Mouse (Mus musculus) hindbrain, embryonic 14.5 days (tissue): Measurements from ENCODE around the gene Pklr. TPM values are rescaled to one million over a fixed set of nuclear protein-coding genes. Genes with fewer than 3 reads are reported as not detected.

Experiments
- ATAC-seq: fragments of 200-750 bp; cut with Nextera tagmentation; 2 replicates; pipeline ENCODE4 v1.8.0; 2017; ENCODE audit warnings: moderate number of reproducible peaks, mild to moderate bottlenecking, moderate TSS enrichment, moderate library complexity; ENCODE audit not compliant: low FRiP score
- DNase-seq: peaks from one replicate; pipeline ENCODE4 v3.0.0-alpha.2; 2015; ENCODE audit warnings: low spot score
- H3K27ac ChIP-seq: fragments of 300-500 bp; sonication (generic); 2 replicates; pipeline ENCODE4 v1.5.1; 2014; ENCODE audit warnings: mild to moderate bottlenecking, moderate library complexity
- H3K27me3 ChIP-seq: fragments of 300-500 bp; sonication (generic); 2 replicates; pipeline ENCODE4 v1.6.1; 2014; ENCODE audit warnings: mild to moderate bottlenecking, low read length, mixed read lengths; ENCODE audit not compliant: control insufficient read depth, insufficient read depth
- H3K36me3 ChIP-seq: fragments of 300-500 bp; sonication (generic); replicated peaks from 2 replicates; pipeline ENCODE4 v1.6.1; 2014; ENCODE audit not compliant: control insufficient read depth, insufficient read depth
- H3K4me1 ChIP-seq: fragments of 300-500 bp; sonication (generic); replicated peaks from 2 replicates; pipeline ENCODE4 v1.6.1; 2014; ENCODE audit warnings: antibody characterized with exemption, low read length, mixed read lengths; ENCODE audit not compliant: control insufficient read depth, insufficient read depth
- H3K4me2 ChIP-seq: fragments of 300-500 bp; sonication (generic); replicated peaks from 2 replicates; pipeline ENCODE4 v1.6.1; 2014; ENCODE audit warnings: mild to moderate bottlenecking, moderate library complexity
- H3K4me3 ChIP-seq: fragments of 300-500 bp; sonication (generic); replicated peaks from 2 replicates; pipeline ENCODE4 v1.5.1; 2014; ENCODE audit warnings: mild to moderate bottlenecking, low read length
- H3K9ac ChIP-seq: fragments of 300-500 bp; sonication (generic); 2 replicates; pipeline ENCODE4 v1.6.1; 2014
- H3K9me3 ChIP-seq: fragments of 300-500 bp; sonication (generic); 2 replicates; pipeline ENCODE4 v1.6.1; 2016; ENCODE audit warnings: low read length; ENCODE audit not compliant: control insufficient read depth
- WGBS: fragments of 180-500 bp; shearing (Covaris S2); extraction: QIAGEN DNeasy Blood & Tissue Kit; methylation state at CpG from one replicate; pipeline ENCODE4 v1.1.7; 2014; 5-methylcytosine and 5-hydroxymethylcytosine counted together
- polyA plus RNA-seq: library from polyadenylated mRNA; unstranded; fragments of >200 nt; fragmentation: Nextera tagmentation; extraction: Ambion mirVana; gene quantifications from 2 replicates; pipeline ENCODE4 v1.2.1, GENCODE M21; 2014

Pklr gene
- polyA plus RNA-seq, 1 experiment from 2014 or later = 0.11 TPM

- ATAC-seq (no peak), DNase-seq (no peak)
- Histone ChIP-seq H3K27ac (no peak overlapping the region), H3K9ac (no peak overlapping the region), H3K4me2 (no peak overlapping the region), H3K4me3 (no peak overlapping the region), H3K4me1 (no peaks in the 10 kb centered on the region), H3K27me3 (no peaks in the 10 kb centered on the region), H3K9me3 (no peaks in the 10 kb centered on the region), H3K36me3 (no peaks in the 10 kb centered on the region)
- WGBS = 29% methylated on average over 9 of the region's 9 CpGs
Measured at GRCm38 (mm10) chr3:89136365-89136764, 423 bp downstream of the Pklr start.

DNA sequence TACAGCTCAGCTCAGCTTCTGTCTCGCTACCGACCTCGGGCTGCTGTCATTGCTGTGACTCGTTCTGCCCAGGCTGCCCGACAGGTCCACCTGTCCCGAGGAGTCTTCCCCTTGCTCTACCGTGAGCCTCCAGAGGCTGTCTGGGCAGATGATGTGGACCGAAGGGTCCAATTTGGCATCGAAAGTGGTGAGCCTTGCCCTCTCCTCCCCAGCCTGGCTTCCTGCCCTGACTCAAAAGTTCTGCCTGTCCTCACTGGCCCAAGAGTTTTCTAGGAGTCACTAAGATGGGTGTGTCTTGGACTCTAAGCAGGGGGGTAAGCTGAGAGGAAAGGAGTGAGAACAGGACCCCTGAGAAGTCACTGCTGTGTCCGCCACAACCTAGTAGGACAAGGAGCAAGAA is 8.9 kb downstream of the Pklr start:
- no peaks in the 10 kb centered on the region for H3K9me3 ChIP-seq
- no peak overlapping the region for H3K9ac ChIP-seq
- H3K4me2 ChIP-seq = no peak overlapping the region
- no peaks in the 10 kb centered on the region for H3K4me1 ChIP-seq
- no peak for ATAC-seq
- WGBS = 91% methylated on average over 10 of the region's 10 CpGs
- no peak for DNase-seq
- H3K27me3 ChIP-seq = 0 out of 2 replicates have a peak, but pooled peaks cover 3% of the 10 kb centered on the region
- H3K4me3 ChIP-seq = no peak overlapping the region
- H3K36me3 ChIP-seq = 0 out of 2 replicates have a peak, but pooled peaks cover 8% of the 10 kb centered on the region
- H3K27ac ChIP-seq = no peak overlapping the region

- 49% methylated on average over 8 of the region's 8 CpGs for WGBS
- no peak overlapping the region for H3K27ac ChIP-seq
- no peak for ATAC-seq
Measured at GRCm38 (mm10) chr3:89145566-89145965, 9.6 kb downstream of the Pklr start.

GRCm38 (mm10) chr3:89147101-89147978 is 11.4 kb downstream of the Pklr start:
- H3K4me2 ChIP-seq = no peak overlapping the region
- peaks cover 27% of the 10 kb centered on the region for H3K36me3 ChIP-seq
- no peaks in the 10 kb centered on the region for H3K4me1 ChIP-seq
- no peak overlapping the region for H3K9ac ChIP-seq
- DNase-seq (no peak), ATAC-seq (peak; percentile 38; the same call in 1 of the 2 replicates)
- H3K9me3 ChIP-seq = no peaks in the 10 kb centered on the region
- 26% methylated on average over 26 of the region's 26 CpGs for WGBS
- 0 out of 2 replicates have a peak, but pooled peaks cover 3% of the 10 kb centered on the region for H3K27me3 ChIP-seq
- H3K4me3 ChIP-seq = no peak overlapping the region
- H3K27ac ChIP-seq = no peak overlapping the region

More at GRCm38 (mm10) chr3:89145566-89145965, 9.6 kb downstream of the Pklr start:
- Histone ChIP-seq H3K27me3 (0 out of 2 replicates have a peak, but pooled peaks cover 3% of the 10 kb centered on the region), H3K4me2 (no peak overlapping the region), H3K9ac (no peak overlapping the region), H3K9me3 (no peaks in the 10 kb centered on the region), H3K36me3 (0 out of 2 replicates have a peak, but pooled peaks cover 13% of the 10 kb centered on the region), H3K4me1 (no peaks in the 10 kb centered on the region), H3K4me3 (no peak overlapping the region)
- DNase-seq = no peak

- Histone ChIP-seq H3K36me3 (peaks cover 31% of the 10 kb centered on the region), H3K9me3 (no peaks in the 10 kb centered on the region), H3K4me2 (no peak overlapping the region), H3K4me1 (no peaks in the 10 kb centered on the region), H3K9ac (no peak overlapping the region), H3K27ac (no peak overlapping the region), H3K4me3 (no peak overlapping the region), H3K27me3 (0 out of 2 replicates have a peak, but pooled peaks cover 3% of the 10 kb centered on the region)
- ATAC-seq (no peak), DNase-seq (no peak)
- WGBS = 16% methylated on average over 13 of the region's 15 CpGs
Measured at GRCm38 (mm10) chr3:89147979-89148311, 12.0 kb downstream of the Pklr start.

GRCm38 (mm10) chr3:89148567-89148966 is 12.6 kb downstream of the Pklr start:
- 71% methylated on average over 14 of the region's 14 CpGs for WGBS
- no peaks in the 10 kb centered on the region for H3K9me3 ChIP-seq
- H3K27me3 ChIP-seq = 0 out of 2 replicates have a peak, but pooled peaks cover 3% of the 10 kb centered on the region
- no peaks in the 10 kb centered on the region for H3K4me1 ChIP-seq
- ATAC-seq (no peak), DNase-seq (no peak)
- H3K4me3 ChIP-seq = no peak overlapping the region
- H3K36me3 ChIP-seq = peaks cover 31% of the 10 kb centered on the region
- H3K27ac ChIP-seq = no peak overlapping the region
- H3K4me2 ChIP-seq = no peak overlapping the region
- H3K9ac ChIP-seq = no peak overlapping the region

- 0 out of 2 replicates have a peak, but pooled peaks cover under 1% of the 10 kb centered on the region for H3K4me1 ChIP-seq
- H3K27ac ChIP-seq = no peak overlapping the region
- H3K27me3 ChIP-seq = 0 out of 2 replicates have a peak, but pooled peaks cover 3% of the 10 kb centered on the region
- no peak overlapping the region for H3K4me3 ChIP-seq
- WGBS = 68% methylated on average over 17 of the region's 17 CpGs
- H3K36me3 ChIP-seq = peaks cover 35% of the 10 kb centered on the region
- DNase-seq (no peak), ATAC-seq (no peak)
- H3K9me3 ChIP-seq = no peaks in the 10 kb centered on the region
- no peak overlapping the region for H3K4me2 ChIP-seq
- no peak overlapping the region for H3K9ac ChIP-seq
Measured at GRCm38 (mm10) chr3:89152084-89152835, 16.3 kb downstream of the Pklr start.

GRCm38 (mm10) chr3:89156951-89157350 is 21.0 kb downstream of the Pklr start:
- ATAC-seq = no peak

DNA sequence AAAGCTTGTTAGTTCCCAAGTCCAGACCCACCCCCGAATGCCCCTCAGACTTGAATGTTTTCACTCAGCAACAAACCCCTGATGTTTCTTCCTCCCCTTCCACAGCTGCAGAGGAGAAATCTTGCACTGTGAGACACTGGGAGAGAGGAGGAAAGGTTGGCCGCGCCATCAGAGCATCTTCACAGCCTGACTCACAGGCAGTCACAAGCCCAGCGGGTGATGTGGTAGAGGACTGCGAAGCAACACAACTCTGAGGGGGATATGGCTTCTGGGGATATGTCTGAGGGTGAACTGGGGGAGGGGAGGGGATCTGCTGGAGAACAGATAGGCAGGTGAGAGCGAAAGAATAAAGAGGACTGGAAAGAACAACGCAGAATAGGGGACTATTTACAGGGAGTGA is 22.7 kb downstream of the Pklr start:
- Histone ChIP-seq H3K27ac (peak overlapping the region; percentile 38; the same call in 1 of the 2 replicates), H3K9ac (peak overlapping the region; percentile 86), H3K27me3 (no peaks in the 10 kb centered on the region), H3K4me1 (peaks cover 23% of the 10 kb centered on the region; the same call in 1 of the 2 replicates), H3K9me3 (no peaks in the 10 kb centered on the region), H3K4me3 (peak overlapping the region; percentile 93), H3K4me2 (peak overlapping the region; percentile 93), H3K36me3 (peaks cover 3% of the 10 kb centered on the region; the same call in 1 of the 2 replicates)
- ATAC-seq (no peak), DNase-seq (no peak)
- WGBS = 16% methylated on average over 7 of the region's 7 CpGs

More at GRCm38 (mm10) chr3:89156951-89157350, 21.0 kb downstream of the Pklr start:
- H3K27me3 ChIP-seq = no peaks in the 10 kb centered on the region
- no peak overlapping the region for H3K27ac ChIP-seq
- H3K4me3 ChIP-seq = no peak overlapping the region
- no peak overlapping the region for H3K9ac ChIP-seq
- H3K36me3 ChIP-seq = peaks cover 12% of the 10 kb centered on the region; the same call in 1 of the 2 replicates
- H3K4me1 ChIP-seq = peaks cover 22% of the 10 kb centered on the region; the same call in 1 of the 2 replicates
- no peaks in the 10 kb centered on the region for H3K9me3 ChIP-seq
- 92% methylated on average over 8 of the region's 8 CpGs for WGBS
- no peak for DNase-seq
- no peak overlapping the region for H3K4me2 ChIP-seq
